Mouse (Mus musculus) megakaryocyte, embryonic 14.5 days (primary cell): ENCODE measurements at regions not wholly inside any gene's neighbourhood (a gene's known extent, or its start where the extent isn't known, plus 50 kb on each side); places are given as distances from the start of the nearest gene placed in this dataset.

Experiments used
- FLI1 ChIP-seq: IDR thresholded peaks from 2 replicates; pipeline ENCODE4 v1.6.1; 2012; ENCODE audit warnings: low read length, inconsistent platforms, mixed read lengths
- GATA1 ChIP-seq: IDR thresholded peaks from 3 replicates; pipeline ENCODE4 v1.6.1; 2012; ENCODE audit warnings: mixed read lengths, low read length, inconsistent platforms, borderline replicate concordance

DNA sequence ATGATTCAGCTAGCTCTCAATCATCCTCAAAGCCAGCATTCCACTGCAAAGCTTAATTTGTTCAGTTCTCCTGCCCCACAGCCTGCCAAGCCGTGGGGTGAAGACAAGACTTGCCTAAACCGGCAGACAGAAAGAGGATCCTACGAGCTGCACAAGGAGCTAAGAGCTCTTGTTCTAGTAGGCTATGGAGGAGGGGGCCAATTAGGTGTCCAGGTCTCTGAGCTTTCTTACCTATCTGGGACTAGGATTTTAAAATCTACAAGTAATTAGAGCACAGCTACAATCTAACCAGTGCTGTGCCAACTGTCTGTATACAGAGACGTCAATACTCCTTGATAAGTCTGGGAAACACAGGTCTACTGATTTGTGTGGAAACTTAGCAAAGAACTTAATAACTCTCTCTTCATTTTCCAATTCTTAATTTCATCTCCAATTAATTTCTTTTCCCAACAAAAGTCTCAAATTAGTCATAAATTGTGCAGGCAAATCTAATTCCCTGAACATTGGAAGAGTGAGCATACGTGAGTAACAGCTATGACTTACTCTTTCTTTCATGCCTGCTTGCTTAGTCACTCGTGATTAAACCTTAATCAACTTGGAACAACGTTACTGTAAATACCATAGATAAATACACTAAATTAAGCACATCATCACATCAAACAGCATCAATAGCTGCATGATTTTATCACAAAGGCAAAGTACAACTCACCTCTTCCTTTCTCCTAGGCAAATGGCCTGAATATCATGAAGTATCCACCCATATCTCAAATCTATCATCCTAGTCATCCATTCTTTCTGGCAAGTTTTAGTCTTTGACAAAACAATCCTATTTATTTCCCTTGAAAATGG is 87.1 kb upstream of the Mtap start:
- no peak for TF ChIP-seq GATA1
- no peak for TF ChIP-seq FLI1
